Mouse (Mus musculus) testis, adult 2 months (tissue): Measurements from ENCODE around the gene Myo1b. TPM values are rescaled to one million over a fixed set of nuclear protein-coding genes. Genes with fewer than 3 reads are reported as not detected.
"Not testable (repeated sequence)": the region's sequence is repeated elsewhere in the genome, so short reads cannot be mapped to it uniquely, and the experiment has no call there.

Source experiments
- H3K27ac ChIP-seq: fragments of 200-500 bp; 2 replicates; pipeline ENCODE4 v1.5.1; 2012; ENCODE audit warnings: low read depth, low read length; ENCODE audit not compliant: control insufficient read depth, insufficient read depth
- H3K27me3 ChIP-seq: fragments of 200-500 bp; 2 replicates; pipeline ENCODE4 v1.6.1; 2012; ENCODE audit warnings: mild to moderate bottlenecking, low read length, moderate library complexity; ENCODE audit not compliant: control insufficient read depth, insufficient read depth
- H3K36me3 ChIP-seq: fragments of 200-500 bp; 2 replicates; pipeline ENCODE4 v1.6.1; 2012; ENCODE audit warnings: mild to moderate bottlenecking, low read length; ENCODE audit not compliant: control insufficient read depth, insufficient read depth
- H3K4me1 ChIP-seq: fragments of 200-500 bp; 2 replicates; pipeline ENCODE4 v1.6.1; 2012; ENCODE audit warnings: low read length; ENCODE audit not compliant: control insufficient read depth, insufficient read depth
- H3K4me3 ChIP-seq: fragments of 200-500 bp; 2 replicates; pipeline ENCODE4 v1.5.1; 2012; ENCODE audit warnings: low read depth, mild to moderate bottlenecking, low read length, moderate library complexity, mixed read lengths; ENCODE audit not compliant: control insufficient read depth
- CTCF ChIP-seq: fragments of 200-500 bp; IDR thresholded peaks from 2 replicates; pipeline ENCODE4 v1.5.1; 2012; ENCODE audit warnings: low read depth, mild to moderate bottlenecking, inconsistent platforms, low read length, moderate library complexity; ENCODE audit not compliant: control insufficient read depth, insufficient read depth, insufficient replicate concordance
- POLR2A ChIP-seq: fragments of 200-500 bp; IDR thresholded peaks from 2 replicates; pipeline ENCODE4 v1.6.1; 2012; ENCODE audit warnings: low read depth, mild to moderate bottlenecking, inconsistent platforms, low read length, moderate library complexity; ENCODE audit not compliant: control insufficient read depth
- polyA plus RNA-seq: library from polyadenylated mRNA; depleted of rRNA; stranded (reverse); fragments of >200 nt; gene quantifications from 2 replicates; pipeline ENCODE4 v1.2.3, GENCODE M21; 2012

Myo1b gene
- polyA plus RNA-seq, 1 experiment = 0.89 TPM

- Histone ChIP-seq H3K27ac (no peak overlapping the region), H3K4me3 (no peak overlapping the region), H3K27me3 (no peaks in the 10 kb centered on the region), H3K4me1 (no peaks in the 10 kb centered on the region), H3K36me3 (no peaks in the 10 kb centered on the region)
- TF ChIP-seq CTCF (no peak), POLR2A (no peak)
These were observed 33.1 kb downstream of the Myo1b start for GRCm38 (mm10) chr1:51882752-51883151.

DNA sequence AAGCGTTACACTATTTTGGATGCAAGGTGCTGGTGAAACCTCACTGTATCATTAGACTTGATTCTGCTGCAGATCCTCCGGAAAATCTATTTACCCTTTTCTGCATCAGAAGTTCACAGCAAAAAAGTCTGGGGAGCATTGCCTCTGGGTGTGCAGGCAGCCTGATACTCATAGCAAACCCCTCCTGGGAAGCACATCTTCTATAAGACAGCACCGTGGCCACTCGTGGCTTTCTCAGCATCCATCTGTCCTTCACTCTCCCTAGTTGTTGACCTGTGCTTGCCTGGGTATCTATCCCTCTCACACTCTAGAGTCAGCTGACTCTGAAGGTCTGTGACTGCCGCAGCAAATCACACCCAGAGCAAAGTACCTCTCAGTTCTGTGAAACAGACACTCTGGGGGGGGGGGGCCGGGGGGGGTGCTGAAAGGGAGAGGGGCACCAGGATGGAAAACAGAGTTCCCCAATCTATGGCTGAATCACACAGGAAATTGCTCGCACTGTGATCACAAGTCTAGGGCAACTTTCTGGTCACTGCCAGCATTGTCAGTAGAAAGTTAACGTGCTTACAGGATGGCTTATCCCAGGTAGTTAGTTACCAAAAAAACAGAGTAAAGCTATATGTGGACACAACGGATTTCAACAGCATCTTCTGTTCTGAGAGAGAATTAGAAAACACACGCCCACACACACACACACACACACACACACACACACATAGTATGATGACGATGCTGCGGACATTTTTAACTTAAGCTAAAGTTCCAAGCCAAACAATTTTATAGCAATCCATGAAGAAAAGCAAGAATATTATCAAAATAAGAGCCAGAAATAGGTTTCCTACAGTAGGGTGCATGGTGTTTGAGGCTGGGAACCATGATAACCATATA lies 35.7 kb downstream of the Myo1b start:
- Histone ChIP-seq H3K4me3 (no peak overlapping the region), H3K27ac (no peak overlapping the region), H3K36me3 (no peaks in the 10 kb centered on the region), H3K4me1 (no peaks in the 10 kb centered on the region), H3K27me3 (no peaks in the 10 kb centered on the region)
- TF ChIP-seq CTCF (no peak), POLR2A (no peak)

DNA sequence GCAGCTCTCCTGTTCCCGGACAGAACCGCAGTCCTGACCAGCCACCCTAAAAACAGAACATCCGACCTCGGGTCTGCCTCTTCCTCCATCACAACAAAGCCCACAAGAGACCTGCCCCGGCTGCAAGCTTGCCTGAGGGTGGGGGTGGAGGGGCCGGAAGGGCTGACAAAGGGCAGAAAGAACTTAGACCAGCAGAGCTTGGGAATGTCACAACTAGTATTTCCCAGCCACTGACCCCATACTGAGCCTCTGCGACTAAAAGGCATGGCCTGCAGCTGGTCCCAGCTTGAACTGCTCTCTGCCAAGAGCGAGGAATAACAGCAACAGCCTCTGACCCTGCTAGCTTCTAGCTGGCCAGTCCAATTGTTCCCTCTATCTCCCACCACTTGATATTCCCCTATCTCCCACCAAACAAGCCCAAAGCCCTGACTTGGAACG lies 36.5 kb downstream of the Myo1b start:
- Histone ChIP-seq H3K27ac (no peak overlapping the region), H3K27me3 (no peaks in the 10 kb centered on the region), H3K4me1 (no peaks in the 10 kb centered on the region), H3K4me3 (no peak overlapping the region), H3K36me3 (no peaks in the 10 kb centered on the region)
- no peak for TF ChIP-seq POLR2A
- no peak for TF ChIP-seq CTCF

- Histone ChIP-seq H3K27ac (no peak overlapping the region), H3K27me3 (no peaks in the 10 kb centered on the region), H3K4me3 (no peak overlapping the region), H3K36me3 (no peaks in the 10 kb centered on the region), H3K4me1 (no peaks in the 10 kb centered on the region)
- TF ChIP-seq CTCF (no peak), POLR2A (no peak)
These were observed 40.2 kb downstream of the Myo1b start for GRCm38 (mm10) chr1:51875462-51876225.

GRCm38 (mm10) chr1:51872493-51873261 lies 43.2 kb downstream of the Myo1b start:
- H3K36me3 ChIP-seq = no peaks in the 10 kb centered on the region
- no peaks in the 10 kb centered on the region for H3K4me1 ChIP-seq
- no peak overlapping the region for H3K27ac ChIP-seq
- TF ChIP-seq POLR2A (no peak), CTCF (no peak)
- no peak overlapping the region for H3K4me3 ChIP-seq
- no peaks in the 10 kb centered on the region for H3K27me3 ChIP-seq

GRCm38 (mm10) chr1:51871234-51871633 lies 44.6 kb downstream of the Myo1b start:
- H3K27me3 ChIP-seq, H3K4me3 ChIP-seq, H3K4me1 ChIP-seq, H3K36me3 ChIP-seq, H3K27ac ChIP-seq: not testable (repeated sequence)

DNA sequence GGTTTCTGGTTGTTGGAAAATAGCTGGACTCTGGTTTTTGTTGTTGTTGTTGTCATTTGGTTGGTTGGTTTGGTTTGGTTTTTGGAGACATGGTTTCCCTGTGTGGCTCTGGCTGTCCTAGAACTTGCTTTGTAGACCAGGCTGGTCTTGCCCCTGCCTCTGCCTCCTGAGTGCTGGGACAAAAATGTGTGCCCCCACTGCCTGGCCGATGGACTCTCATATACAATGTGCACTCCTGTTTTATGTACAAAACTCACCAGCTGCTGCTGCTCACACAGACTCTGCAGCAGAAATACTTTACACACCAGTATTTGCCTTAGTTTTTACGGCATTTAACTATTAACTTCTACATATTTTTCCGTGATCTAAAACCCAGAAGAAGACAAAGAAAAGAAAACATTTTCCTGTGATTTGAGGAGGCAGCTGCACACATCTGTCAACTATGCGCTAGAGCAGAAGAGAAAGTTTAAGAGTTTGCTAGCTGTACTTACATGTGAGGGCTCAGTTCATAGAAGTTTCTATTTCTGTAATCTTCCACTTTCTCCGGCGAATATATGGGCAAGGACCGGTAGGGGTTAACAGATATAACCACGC lies 52.9 kb downstream of the Myo1b start:
- no peak for TF ChIP-seq POLR2A
- TF ChIP-seq CTCF = no peak
- Histone ChIP-seq H3K27ac (no peak overlapping the region), H3K36me3 (no peaks in the 10 kb centered on the region)

More for the DNA sequence above, 52.9 kb downstream of the Myo1b start:
- Histone ChIP-seq H3K4me3 (no peak overlapping the region), H3K27me3 (no peaks in the 10 kb centered on the region), H3K4me1 (no peaks in the 10 kb centered on the region)
